Mouse (Mus musculus): ENCODE results near the gene C2cd5.
A peak's percentile ranks its signal among the peaks of the same experiment; 100 is the strongest.
"Not testable (repeated sequence)": the region's sequence is repeated elsewhere in the genome, so short reads cannot be mapped to it uniquely, and the experiment has no call there.

The C2cd5 gene

DNA sequence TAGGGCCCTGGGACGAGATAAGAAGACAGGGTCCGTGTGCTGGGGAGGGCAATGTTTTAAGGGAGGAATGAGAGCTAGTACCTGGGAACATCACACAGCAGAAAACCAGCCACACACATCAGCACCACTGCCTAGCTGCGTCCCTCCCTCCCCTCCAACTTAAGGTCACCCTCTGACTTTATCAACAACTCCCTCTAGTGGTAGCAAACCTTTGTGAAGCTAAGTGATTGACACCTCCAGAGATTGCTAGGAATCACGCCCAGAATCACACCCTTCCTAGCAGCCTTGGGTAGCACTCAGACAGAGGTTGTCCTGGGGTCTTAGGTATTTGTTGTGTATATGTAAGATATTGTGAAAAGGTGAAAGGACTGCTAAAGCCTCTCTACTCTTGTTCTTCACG, 79.3 kb downstream of the C2cd5 start:
- DNase-seq (ENCODE audit: low read depth, low spot score) = peak; percentile 34

DNA sequence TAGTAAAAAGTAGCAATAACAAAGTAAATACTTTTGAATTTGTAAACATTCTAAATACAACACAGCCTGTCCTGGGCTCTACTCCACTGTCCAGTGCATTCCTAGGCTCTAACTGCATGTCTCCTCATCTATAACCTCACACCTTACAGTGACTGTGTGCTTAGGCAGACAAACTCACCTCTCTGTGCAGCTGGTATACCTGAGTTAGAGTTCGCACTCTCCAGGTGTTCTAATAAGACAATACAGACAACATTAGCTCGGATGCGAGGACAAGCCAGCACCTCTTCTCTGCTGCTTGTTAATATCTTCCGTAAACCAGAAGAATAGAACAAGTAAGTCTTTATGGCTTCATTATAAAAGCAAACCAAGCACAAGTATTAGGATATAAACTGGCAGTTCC, 79.8 kb downstream of the C2cd5 start:
- no peak for DNase-seq (ENCODE audit: low read depth, low spot score)

DNA sequence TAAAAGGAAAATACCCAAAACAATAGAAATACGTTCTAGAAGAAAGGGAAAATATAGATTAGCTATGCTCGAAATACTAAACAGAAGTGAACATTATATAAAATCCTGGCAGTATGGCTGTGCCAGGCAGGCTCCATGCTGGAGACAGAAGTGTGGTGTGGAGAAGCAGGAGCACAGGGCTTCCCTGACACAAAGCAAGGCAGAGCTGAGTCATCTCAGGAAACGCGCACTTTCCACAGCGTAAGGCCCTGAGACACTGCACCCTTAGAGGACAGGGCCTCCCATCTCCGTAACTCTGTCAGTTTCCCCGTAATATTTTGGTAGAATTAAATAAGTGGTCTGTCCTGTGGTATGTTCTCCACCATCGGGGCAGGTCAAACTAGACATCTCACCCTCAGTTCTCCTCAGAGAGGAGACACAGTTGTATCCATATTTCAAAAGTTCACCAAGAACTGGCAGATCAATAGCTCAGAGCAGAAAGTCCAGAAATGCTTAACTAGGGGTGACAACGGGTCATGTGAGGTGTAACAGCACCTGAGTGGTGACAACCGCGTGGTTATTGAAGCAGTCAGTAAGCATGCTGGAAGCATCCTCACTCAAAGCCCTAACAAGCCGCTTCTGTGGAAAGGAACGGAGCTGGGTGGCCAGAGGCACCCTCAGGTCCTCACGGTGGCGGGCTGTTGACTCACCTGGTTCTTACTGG, 87.3 kb downstream of the C2cd5 start:
- DNase-seq (ENCODE audit: low read depth, low spot score) = no peak

DNA sequence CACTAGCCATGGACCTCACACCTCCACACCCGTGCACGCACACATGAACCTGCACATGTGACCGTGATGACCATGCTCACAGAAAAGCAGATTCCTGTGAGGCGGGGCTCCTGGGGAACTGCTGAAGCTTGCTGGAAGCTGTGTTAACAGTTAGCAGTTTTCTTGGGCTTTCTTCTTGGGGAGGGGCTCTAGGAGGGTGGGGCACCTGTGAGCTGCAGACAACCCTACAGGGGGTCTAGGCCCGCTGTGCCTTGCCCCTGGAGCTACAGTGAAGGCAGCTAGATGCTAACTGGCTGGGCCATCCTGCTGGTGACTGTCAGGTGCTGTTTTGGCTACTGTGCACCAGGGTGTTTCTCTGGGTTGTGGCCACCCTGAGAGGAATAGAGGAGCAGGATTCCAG, 91.1 kb downstream of the C2cd5 start:
- DNase-seq (ENCODE audit: low read depth, low spot score) = no peak

DNA sequence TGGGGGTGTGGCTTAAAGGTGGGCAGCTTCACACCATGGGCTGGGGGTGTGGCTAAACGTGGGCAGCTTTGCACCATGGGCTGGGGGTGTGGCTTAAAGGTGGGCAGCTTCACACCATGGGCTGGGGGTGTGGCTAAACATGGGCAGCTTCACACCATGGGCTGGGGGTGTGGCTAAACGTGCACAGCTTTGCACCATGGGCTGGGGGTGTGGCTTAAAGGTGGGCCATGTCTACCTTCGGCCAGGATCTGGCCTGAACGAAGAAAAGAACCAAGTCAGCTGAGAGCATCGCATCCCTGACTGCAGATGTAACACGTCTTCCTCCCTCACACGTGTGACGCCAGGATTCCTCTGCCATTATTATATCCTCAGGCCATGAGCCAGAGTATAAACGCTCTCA, 94.7 kb downstream of the C2cd5 start:
- DNase-seq (ENCODE audit: low read depth, low spot score) = not testable (repeated sequence)

DNA sequence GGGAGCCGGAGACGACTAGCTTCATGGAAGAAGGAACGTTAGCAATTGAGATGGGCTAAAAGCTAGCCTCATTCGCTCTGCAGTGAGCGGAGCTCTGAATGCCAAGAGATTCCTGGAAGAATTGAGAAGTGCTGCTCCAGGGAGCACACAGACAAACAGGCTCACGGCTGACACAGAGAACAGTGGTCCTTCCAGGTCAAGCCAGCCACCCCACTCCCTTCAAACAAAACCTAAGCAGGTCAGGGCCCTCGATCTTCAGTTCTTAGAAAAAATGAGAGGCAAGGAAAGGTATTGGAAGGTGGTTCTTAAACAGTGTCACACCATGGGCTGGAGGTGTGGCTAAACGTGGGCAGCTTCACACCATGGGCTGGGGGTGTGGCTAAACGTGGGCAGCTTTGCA, 95.1 kb downstream of the C2cd5 start:
- DNase-seq (ENCODE audit: low read depth, low spot score) = no peak

DNA sequence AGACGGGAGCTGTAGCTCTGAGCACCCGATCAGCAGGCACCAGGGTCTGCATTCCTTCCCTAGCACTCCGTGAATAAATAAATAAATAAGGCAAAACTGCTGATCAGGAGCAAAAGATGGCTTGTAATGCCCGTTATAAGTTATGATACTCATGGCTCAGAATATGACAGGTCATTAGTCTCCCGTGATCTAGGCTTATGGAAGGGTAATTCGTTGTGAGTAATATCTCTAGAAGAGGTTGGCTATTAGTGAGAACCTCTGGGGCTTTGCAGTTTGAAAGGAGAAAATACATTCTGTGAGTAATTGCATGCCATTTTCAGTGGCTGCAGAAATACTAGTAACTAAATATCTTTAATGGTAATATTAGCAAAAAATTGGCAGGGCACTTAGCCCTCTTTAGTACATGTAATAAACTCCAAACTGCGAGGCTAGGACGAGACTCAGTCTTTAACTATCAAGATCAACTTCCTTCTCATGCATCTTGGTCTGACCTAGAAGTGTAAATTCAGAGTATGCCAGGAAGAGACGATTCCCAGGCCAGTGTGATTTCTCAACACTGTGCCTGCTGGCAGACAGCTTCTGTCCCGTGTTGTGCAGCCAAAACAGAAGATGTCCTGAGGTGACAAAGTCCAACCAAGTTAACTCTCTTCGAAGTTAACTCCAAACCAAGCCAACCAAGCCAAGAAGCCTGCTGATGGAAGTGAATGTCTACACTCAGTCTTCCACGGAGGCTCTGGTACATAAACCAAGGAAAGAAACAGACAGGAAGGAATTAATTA, 101.5 kb downstream of the C2cd5 start:
- DNase-seq (ENCODE audit: low read depth, low spot score) = no peak

DNA sequence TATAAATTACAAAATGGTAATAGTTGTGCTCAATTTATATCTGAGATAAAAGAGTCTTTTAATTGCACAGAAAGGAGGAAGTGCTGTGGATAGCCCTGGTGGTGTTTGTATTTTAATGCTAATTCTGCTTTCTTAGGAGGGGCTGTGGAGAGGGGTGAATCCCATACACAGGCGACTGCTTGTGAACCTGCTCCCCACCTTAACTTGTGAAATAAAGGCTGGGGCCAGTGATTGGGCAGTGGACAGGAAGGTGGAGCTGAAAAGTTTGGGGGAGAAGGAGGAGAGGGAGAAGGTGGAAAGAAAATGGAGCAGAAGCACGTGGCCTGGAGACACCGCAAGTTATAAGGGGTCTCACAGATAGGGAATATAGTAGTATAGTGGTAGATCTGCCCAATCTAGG, 103.1 kb downstream of the C2cd5 start:
- DNase-seq (ENCODE audit: low read depth, low spot score) = no peak

DNA sequence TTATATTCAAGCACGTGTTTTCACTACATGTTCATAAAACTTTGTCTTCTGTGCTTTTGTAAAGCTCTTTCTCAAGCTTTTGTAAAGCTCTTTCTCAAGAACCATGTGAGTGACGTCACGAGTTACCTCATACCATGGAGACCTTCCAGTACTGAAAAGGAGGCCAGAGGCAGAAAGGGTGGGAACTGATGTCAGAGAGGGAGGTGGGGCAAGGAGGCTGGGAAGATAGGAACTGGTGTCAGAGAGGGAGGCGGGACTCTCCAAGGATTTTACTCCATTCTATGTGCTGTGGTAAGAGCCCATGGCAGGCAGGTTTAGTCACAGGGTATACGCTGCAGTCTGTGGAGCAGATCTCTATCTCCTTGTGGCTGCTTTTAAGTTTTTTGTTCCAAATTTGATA, 104.4 kb downstream of the C2cd5 start:
- DNase-seq (ENCODE audit: low read depth, low spot score) = no peak

DNA sequence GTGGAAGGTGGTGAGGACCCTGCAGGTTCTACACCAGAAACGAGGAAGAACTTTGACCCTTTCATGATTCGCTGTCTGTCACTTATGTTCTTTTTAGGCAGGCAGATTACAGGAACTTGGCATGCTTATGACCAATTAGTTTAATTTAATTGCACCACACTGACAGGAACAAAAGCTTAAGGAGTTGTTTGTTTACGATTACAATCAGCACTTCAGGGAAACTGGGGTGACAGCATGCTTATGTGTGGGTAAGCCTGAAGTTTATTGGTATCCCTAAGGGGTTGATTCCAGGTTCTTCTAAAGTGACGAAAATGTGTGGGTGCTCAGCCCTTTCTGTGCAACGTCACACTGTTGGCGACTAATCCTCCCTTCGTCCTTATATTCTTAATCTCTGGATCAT, 105.1 kb downstream of the C2cd5 start:
- DNase-seq (ENCODE audit: low read depth, low spot score) = no peak

DNA sequence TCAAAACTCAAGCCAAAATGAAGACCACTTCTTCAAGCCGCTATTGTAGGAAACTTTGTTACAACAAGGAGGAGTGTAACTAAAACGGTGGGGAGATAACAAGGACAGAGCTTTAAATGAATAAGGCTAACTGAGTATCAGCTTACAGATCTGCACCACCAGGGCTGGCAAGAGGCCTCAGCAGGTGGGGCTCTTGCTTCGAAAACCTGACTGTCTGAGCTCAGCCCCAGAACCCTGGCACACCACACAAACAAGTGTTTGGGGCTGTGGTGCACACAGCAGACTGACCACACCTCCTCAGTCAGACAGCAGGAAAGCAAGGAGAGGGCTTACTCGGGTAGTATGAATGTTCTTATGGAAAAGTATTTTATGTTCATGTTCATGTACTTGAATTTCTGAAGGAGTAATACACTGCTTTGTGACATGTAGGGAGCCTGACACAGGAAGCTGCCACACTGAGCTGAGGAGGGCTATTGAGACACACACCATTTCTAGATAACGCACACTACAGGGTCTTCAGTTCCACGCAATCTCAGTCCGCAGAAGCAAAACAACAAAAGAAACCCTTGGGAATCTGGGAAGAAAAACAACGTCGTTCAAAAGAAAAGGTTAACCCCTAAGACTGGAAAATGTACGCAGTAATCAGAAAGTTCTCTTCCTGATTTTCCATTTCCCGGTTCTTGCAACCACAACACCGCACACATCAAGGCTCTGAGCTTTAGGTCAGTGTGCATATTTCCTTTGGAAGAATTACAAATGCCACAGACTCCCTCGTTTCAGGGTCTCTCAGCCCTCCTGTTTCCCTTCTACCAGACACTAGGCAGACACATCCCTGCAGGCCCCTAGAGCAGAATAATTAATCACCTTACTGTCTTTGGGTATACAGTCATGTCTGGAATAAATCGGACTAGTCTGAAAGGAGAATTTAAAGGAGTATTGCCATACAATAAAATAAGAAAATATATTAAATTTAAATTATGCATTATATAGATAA, 105.9 kb downstream of the C2cd5 start:
- DNase-seq (ENCODE audit: low read depth, low spot score) = no peak

DNA sequence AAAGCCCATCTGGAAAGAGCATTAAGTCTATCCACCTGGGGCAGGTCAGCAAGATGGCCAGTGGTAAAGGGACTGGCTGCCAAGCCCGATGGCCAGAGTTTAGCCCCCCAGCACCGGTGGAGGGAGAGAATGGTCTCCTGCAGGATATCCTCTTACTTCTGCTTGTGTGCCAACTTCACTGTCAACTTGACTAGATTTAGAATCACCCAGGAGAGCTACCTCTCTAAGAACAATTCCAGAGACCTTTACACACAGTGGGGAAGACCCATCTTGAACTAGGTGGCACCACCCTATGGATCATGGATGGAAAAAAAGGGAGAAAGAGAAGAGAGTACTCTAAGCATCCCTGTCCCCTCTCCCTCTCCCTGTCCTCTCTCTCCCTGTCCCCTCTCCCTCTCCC, 107.0 kb downstream of the C2cd5 start:
- DNase-seq (ENCODE audit: low read depth, low spot score) = no peak

DNA sequence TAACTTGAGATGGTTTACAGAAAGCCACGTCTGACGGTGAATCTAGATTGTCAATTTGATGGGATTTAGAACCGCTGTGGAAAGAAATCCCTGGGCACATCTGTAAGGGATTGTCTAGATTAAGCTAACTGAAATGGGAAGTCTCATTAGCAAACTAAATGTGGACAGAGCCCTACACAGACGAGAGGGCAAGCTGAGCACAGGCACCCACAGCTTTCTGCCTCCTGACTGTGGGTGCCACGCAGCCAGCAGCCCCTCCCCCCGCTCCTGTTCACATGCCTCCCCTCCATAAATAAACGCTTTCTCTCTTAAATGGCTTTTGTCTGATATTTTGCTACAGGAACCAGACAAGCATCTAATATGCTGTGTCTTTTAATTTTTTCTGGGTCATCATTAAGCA, 107.8 kb downstream of the C2cd5 start:
- no peak for DNase-seq (ENCODE audit: low read depth, low spot score)

DNA sequence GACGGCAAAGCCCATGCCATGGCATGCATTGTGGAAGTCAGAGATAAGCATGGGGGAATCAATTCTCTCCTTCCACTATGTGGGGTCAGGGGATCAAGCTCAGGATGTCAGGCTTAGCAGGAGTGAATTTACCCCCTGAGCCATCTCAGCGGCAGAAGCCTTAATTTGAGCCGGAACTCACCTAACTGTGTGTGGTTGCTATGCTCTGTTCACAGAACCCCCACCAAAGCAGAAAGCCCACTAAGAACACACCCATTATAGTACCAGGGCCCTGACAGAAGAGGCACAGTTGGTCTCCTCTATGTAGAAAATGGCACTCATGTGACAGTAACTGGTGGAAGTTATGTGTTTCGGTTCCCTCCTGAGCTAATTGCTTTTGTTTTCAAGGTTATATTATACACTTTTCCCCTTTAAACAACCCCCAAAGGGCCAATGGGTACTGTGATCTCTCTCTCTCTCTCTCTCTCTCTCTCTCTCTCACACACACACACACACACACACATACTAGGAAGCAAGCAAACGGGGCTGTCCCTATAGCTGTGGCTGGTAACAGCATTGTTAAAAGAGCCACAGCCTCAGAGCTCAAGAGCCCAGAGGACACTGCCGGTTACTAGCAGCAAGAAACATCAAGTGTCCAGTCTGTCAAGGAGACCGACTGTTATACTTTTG, 108.4 kb downstream of the C2cd5 start:
- DNase-seq (ENCODE audit: low read depth, low spot score) = peak; percentile 30

DNA sequence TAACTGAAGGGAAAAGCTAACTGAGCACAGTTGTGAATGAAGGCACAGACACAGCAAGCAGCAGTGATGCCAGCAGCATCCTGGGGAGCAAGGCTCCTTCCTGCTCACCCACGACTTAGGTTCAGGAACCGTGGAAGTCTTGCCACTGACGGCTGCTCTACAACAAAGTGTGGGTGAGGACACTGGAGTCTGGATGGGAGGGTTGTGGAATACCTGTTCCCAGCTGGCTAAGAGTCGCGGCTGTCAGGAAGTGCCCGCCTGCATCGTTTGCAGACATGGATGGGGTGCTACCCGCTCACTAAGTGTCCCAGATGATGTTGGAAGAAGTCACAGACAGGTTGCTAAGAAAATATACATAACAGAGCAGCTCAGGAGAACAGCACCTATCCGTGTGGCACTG, 109.4 kb downstream of the C2cd5 start:
- no peak for DNase-seq (ENCODE audit: low read depth, low spot score)

DNA sequence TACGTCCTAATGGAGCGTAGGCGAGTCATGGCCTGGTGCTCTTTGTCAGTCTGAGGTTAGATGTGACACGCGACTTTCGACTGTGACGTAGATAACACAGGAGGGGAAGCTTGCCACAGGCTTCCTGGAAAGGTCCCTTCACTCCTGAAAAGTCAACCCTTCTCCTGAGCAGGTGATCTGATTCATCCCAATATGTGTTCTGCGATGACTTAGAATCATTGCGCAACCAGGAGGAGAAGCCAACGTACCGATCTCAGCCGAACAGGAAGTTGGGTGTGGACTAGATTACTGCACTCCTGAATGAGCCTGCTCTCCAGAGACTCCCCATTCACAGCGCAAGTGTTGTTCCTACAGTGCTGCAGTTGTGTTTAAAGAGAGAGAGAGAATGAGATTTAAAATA, 110.4 kb downstream of the C2cd5 start:
- peak; percentile 16 for DNase-seq (ENCODE audit: low read depth, low spot score)

DNA sequence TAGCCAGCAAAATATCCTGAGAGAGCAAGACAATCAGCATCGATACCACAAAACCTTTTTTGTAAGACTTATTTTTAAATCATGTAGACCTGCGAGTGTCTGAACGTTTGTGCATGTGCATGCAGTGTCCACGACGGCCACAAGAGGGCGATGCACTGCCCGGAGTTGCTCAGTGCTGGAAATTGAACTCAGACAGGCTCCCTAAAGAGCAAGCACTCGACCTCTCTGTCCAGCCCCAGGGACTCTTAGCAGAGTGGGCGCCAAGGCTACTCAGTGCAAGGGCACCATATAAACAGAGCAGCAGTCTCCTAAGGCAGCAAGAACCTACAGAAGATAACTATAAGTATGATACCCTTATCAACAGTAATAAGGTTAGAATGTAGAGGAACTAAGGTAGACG, 111.2 kb downstream of the C2cd5 start:
- DNase-seq (ENCODE audit: low read depth, low spot score) = peak; percentile 69

DNA sequence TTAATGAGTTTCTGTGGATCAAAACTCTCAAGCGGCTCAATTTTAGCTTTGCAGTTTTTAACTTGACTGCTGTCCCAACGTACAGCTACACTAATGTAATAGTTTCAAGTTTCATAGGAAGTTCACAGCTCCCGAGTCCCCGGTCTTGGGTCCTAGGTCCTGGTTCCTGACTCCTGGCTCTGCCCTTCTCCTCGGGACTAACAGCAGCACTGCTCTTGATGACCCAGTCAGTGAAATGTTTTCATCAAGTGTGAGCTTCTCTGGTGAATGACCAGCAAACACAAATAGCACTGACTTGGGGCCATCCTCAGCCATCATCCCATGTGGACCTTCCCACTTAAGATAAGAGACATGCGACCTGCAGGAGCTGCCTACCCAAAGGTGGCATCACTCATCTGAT, 111.7 kb downstream of the C2cd5 start:
- no peak for DNase-seq (ENCODE audit: low read depth, low spot score)

DNA sequence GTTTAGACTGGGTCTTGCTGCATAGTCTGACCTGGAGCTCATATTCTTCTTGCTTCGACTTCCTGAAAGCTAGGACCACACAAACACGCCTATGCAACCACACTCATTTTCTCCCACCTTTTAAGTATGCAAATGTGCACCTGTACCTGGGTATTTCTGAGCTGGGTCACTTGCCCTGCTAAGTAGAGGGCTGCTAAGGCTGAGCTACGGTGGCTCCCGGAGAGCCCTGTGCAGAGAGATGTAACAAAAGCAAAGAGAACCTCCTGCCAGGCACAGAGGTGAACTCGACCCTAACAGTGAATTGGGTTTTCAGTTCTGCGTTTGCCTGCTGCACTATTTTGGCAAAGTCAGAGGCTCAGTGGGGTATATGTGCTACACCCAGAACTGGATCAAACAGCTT, 112.3 kb downstream of the C2cd5 start:
- no peak for DNase-seq (ENCODE audit: low read depth, low spot score)

DNA sequence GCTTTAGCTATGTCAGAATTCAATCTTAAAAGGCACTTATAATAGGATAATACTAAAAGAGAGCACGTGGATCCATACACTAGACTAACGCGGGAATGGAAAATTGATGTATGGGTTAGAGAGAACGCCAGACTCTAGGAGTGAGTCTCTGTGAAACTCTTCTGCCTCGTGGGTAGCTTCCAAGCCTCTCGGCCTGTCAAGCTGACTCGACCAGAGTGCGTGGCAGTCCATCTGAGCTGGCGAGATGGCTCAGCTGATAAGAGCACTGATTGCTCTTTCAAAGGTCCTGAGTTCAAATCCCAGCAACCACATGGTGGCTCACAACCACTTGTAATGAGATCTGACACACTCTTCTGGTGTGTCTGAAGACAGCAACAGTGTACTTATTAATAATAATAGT, 113.2 kb downstream of the C2cd5 start:
- DNase-seq (ENCODE audit: low read depth, low spot score) = not testable (repeated sequence)

DNA sequence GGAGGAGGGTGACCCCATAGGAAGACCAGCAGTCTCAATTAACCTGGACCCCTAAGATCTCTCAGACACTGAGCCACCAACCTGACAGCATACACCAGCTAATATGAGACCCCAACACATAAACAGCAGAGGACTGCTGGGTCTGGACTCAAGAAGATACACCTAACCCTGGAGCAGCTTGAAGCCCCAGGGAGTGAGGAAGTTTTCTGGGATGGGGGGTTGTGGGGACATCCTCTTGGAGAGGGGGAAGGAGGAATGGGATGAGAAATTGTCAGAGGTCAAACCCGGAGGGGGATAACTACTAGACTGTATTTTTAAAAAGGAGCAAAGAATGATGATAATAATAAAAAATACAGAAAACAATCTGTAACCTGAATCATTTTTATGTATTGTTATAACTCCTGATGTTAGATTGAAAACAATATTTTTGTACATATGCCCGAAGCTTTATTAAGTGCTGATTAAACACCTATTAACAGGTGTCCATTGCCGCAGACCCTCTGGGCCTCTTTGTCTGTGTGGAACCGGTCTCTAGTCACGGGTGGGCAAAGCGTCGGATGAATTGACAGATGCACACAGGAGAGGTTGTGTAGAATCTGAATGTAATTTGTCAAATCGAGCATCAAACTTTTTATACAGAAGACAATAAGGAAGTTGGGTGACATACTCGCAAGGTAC, 114.2 kb downstream of the C2cd5 start:
- DNase-seq (ENCODE audit: low read depth, low spot score) = not testable (repeated sequence)

All from CD4-positive helper T cell, adult 2 months (primary cell).